Mouse (Mus musculus) midbrain, embryonic 13.5 days (tissue): ENCODE data around the gene Scn4b. TPM values are rescaled to one million over a fixed set of nuclear protein-coding genes. Genes with fewer than 3 reads are reported as not detected.

ENCODE experiments used
- ATAC-seq: fragments of 200-750 bp; cut with Nextera tagmentation; 2 replicates; pipeline ENCODE4 v1.8.0; 2017; ENCODE audit warnings: mild to moderate bottlenecking, moderate TSS enrichment, moderate library complexity
- H3K27ac ChIP-seq: fragments of 300-500 bp; sonication (generic); 2 replicates; pipeline ENCODE4 v1.5.1; 2015; ENCODE audit warnings: inconsistent platforms, mild to moderate bottlenecking, moderate library complexity
- H3K27me3 ChIP-seq: fragments of 300-500 bp; sonication (generic); 2 replicates; pipeline ENCODE4 v1.6.1; 2015; ENCODE audit warnings: mild to moderate bottlenecking, inconsistent platforms
- H3K36me3 ChIP-seq: fragments of 300-500 bp; sonication (generic); 2 replicates; pipeline ENCODE4 v1.6.1; 2015; ENCODE audit warnings: mild to moderate bottlenecking, inconsistent platforms
- H3K4me1 ChIP-seq: fragments of 300-500 bp; sonication (generic); replicated peaks from 2 replicates; pipeline ENCODE4 v1.6.1; 2015; ENCODE audit warnings: inconsistent platforms
- H3K4me2 ChIP-seq: fragments of 300-500 bp; sonication (generic); replicated peaks from 2 replicates; pipeline ENCODE4 v1.6.1; 2015; ENCODE audit warnings: moderate library complexity, mild to moderate bottlenecking, inconsistent platforms
- H3K4me3 ChIP-seq: fragments of 300-500 bp; sonication (generic); replicated peaks from 2 replicates; pipeline ENCODE4 v1.5.1; 2015; ENCODE audit warnings: mild to moderate bottlenecking, inconsistent platforms
- H3K9ac ChIP-seq: fragments of 300-500 bp; sonication (generic); replicated peaks from 2 replicates; pipeline ENCODE4 v1.6.1; 2015; ENCODE audit warnings: mild to moderate bottlenecking, inconsistent platforms
- H3K9me3 ChIP-seq: fragments of 300-500 bp; sonication (generic); 2 replicates; pipeline ENCODE4 v1.6.1; 2016; ENCODE audit warnings: mild to moderate bottlenecking, inconsistent platforms
- WGBS: fragments of 180-500 bp; shearing (Covaris S2); methylation state at CpG from one replicate; pipeline ENCODE4 v1.1.7; 2015; 5-methylcytosine and 5-hydroxymethylcytosine counted together
- polyA plus RNA-seq: library from polyadenylated mRNA; unstranded; fragments of >200 nt; fragmentation: Nextera tagmentation; extraction: Ambion mirVana; gene quantifications from 2 replicates; pipeline ENCODE4 v1.2.1, GENCODE M21; 2015

Scn4b gene
- polyA plus RNA-seq, 1 experiment from 2014 or later, result 0.17 TPM

DNA sequence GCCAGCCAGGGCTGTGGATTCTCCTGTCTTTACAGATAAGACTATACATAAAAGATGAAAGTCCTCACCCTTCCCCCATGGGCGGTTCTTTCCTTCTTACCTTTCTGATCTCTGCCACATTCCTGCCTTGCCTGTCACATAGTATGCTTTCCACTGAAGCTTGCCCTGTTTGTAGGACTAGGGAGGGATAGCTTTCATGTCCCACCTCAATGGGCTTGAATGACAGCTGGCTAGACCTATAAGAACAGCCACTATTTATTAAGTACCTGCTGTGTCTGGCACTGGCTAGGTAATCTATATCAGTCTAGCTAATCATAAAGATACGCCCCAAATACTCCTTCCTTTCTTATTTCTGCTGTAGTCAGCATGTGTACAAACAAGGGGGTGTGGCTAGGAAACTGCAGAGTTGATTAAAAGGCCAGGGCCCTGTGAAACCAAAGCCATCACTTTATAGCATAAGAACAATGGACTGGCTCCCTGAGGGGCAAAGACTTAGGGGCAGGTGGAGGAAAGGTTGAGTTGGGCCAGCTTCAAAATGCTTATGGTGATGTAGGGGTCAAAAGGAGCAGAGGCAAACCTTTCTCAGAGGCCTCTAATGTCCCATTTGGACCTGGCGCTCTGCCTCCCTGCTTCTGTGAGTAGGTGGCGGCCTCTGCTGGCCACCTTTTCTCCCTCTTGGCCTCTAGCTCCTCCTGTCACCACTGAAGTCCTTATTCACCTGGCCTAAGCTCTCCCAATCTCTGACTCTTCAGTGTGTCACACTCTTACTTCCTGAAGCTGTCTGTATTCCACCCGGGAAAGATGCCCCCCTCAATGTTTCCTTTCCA lies 4.5 kb upstream of the Scn4b start:
- no peaks in the 10 kb centered on the region for H3K36me3 ChIP-seq
- no peak overlapping the region for H3K27ac ChIP-seq
- H3K4me1 ChIP-seq, result peaks cover 10% of the 10 kb centered on the region
- H3K4me3 ChIP-seq, result no peak overlapping the region
- ATAC-seq, result no peak
- 19% methylated on average over 5 of the region's 5 CpGs for WGBS
- H3K9ac ChIP-seq, result no peak overlapping the region
- peaks cover 58% of the 10 kb centered on the region for H3K27me3 ChIP-seq
- H3K9me3 ChIP-seq, result no peaks in the 10 kb centered on the region
- H3K4me2 ChIP-seq, result no peak overlapping the region

GRCm38 (mm10) chr9:45136442-45137169 lies 1.6 kb upstream of the Scn4b start:
- Histone ChIP-seq H3K4me1 (peaks cover 15% of the 10 kb centered on the region), H3K36me3 (no peaks in the 10 kb centered on the region), H3K9me3 (no peaks in the 10 kb centered on the region), H3K27ac (no peak overlapping the region), H3K9ac (no peak overlapping the region), H3K4me2 (no peak overlapping the region), H3K27me3 (peaks cover 87% of the 10 kb centered on the region), H3K4me3 (no peak overlapping the region)
- WGBS, result 10% methylated on average over 7 of the region's 7 CpGs
- ATAC-seq, result no peak

DNA sequence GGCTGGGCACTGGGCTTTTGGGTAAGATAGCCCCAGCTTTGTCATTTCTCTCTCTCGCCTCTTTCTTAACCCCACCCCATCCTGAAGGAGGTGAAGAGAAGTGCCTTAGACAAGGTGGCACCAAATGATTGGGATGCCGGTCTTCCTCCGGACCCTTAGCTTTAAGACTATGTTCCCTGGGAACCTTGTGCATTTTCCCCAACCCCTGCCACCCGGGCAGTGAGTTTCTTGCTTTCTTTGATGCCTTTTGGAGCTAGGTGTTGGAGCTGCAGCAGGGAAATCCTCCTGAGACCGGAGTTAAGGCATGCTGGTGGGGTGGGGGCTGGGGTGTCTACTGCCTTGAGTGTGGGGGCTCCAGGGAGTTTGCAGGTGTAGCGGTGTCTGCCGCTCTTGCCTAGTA lies 887 bp downstream of the Scn4b start:
- peak overlapping the region; percentile 88 for H3K4me2 ChIP-seq
- 4% methylated on average over 7 of the region's 7 CpGs for WGBS
- ATAC-seq, result no peak
- H3K4me3 ChIP-seq, result peak overlapping the region; percentile 52
- H3K9ac ChIP-seq, result peak overlapping the region; percentile 65; the same call in 1 of the 2 replicates
- H3K36me3 ChIP-seq, result no peaks in the 10 kb centered on the region
- H3K27ac ChIP-seq, result no peak overlapping the region
- no peaks in the 10 kb centered on the region for H3K9me3 ChIP-seq
- peaks cover 100% of the 10 kb centered on the region for H3K27me3 ChIP-seq
- H3K4me1 ChIP-seq, result peaks cover 15% of the 10 kb centered on the region

GRCm38 (mm10) chr9:45140945-45141344 lies 2.8 kb downstream of the Scn4b start:
- no peak overlapping the region for H3K4me3 ChIP-seq

GRCm38 (mm10) chr9:45142686-45143085 lies 4.5 kb downstream of the Scn4b start:
- H3K27ac ChIP-seq, result no peak overlapping the region
- no peaks in the 10 kb centered on the region for H3K36me3 ChIP-seq
- peaks cover 95% of the 10 kb centered on the region for H3K27me3 ChIP-seq
- peaks cover 23% of the 10 kb centered on the region for H3K4me1 ChIP-seq
- H3K4me3 ChIP-seq, result no peak overlapping the region
- no peaks in the 10 kb centered on the region for H3K9me3 ChIP-seq
- no peak for ATAC-seq
- no peak overlapping the region for H3K4me2 ChIP-seq
- WGBS, result 70% methylated on average over 3 of the region's 3 CpGs
- H3K9ac ChIP-seq, result no peak overlapping the region

More at GRCm38 (mm10) chr9:45140945-45141344, 2.8 kb downstream of the Scn4b start:
- 58% methylated on average over 7 of the region's 7 CpGs for WGBS
- Histone ChIP-seq H3K27me3 (peaks cover 100% of the 10 kb centered on the region), H3K9me3 (no peaks in the 10 kb centered on the region), H3K4me2 (no peak overlapping the region), H3K9ac (no peak overlapping the region), H3K4me1 (peaks cover 20% of the 10 kb centered on the region), H3K36me3 (no peaks in the 10 kb centered on the region), H3K27ac (no peak overlapping the region)
- ATAC-seq, result no peak

DNA sequence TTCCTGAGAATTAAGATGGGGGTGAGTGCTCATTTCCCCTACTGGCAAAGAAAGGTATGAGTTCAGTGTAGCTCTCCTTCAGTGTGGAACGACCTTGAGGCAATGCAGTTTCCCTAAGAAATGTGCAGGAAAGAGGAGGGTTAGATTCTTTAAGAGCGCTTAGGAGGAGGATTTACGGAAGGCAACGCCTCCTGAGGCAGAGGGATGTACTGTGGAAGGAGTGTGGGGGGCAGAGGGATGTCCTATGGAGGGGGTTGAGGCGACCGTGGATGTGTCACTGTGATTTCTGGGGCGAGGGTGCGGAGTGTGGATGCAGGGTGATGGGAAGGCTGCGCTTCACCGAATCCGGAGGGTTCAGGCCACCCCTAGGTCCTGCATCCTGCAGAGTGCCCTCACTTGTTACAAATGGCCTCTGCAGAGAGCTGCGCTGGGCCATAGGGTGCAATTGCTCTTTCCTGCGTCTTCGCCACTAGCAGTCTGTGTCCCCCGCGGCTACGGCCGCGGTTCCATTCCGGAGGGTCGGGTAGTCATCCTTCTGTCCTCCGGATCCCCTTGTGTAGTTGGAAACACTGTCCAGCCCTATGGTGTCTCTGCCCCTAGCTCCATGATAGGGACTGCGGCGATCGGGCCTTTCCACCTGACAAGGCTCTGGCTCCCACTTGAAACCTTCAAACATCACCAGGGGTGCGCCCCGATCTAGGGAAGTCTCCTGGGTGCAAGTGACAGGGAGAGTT lies 7.5 kb downstream of the Scn4b start:
- ATAC-seq, result peak; percentile 66; the same call in 1 of the 2 replicates
- Histone ChIP-seq H3K9ac (peak overlapping the region; percentile 59), H3K9me3 (no peaks in the 10 kb centered on the region), H3K27ac (no peak overlapping the region), H3K4me1 (peaks cover 8% of the 10 kb centered on the region), H3K27me3 (peaks cover 92% of the 10 kb centered on the region), H3K4me2 (peak overlapping the region; percentile 70), H3K36me3 (no peaks in the 10 kb centered on the region), H3K4me3 (peak overlapping the region; percentile 36)
- WGBS, result 4% methylated on average over 27 of the region's 27 CpGs

GRCm38 (mm10) chr9:45146267-45146597 lies 8.0 kb downstream of the Scn4b start:
- Histone ChIP-seq H3K4me3 (peak overlapping the region; percentile 36), H3K9me3 (no peaks in the 10 kb centered on the region), H3K36me3 (no peaks in the 10 kb centered on the region), H3K4me2 (peak overlapping the region; percentile 70), H3K9ac (peak overlapping the region; percentile 59), H3K27me3 (peaks cover 87% of the 10 kb centered on the region), H3K4me1 (peaks cover 8% of the 10 kb centered on the region), H3K27ac (no peak overlapping the region)
- peak; percentile 3; the same call in 1 of the 2 replicates for ATAC-seq
- under 1% methylated on average over 5 of the region's 5 CpGs for WGBS

- peaks cover 3% of the 10 kb centered on the region for H3K4me1 ChIP-seq
- no peak overlapping the region for H3K4me2 ChIP-seq
- no peak overlapping the region for H3K27ac ChIP-seq
- H3K9ac ChIP-seq, result no peak overlapping the region
- WGBS, result 82% methylated on average over 1 of the region's 1 CpGs
- no peaks in the 10 kb centered on the region for H3K36me3 ChIP-seq
- peaks cover 45% of the 10 kb centered on the region for H3K27me3 ChIP-seq
- H3K4me3 ChIP-seq, result no peak overlapping the region
- H3K9me3 ChIP-seq, result no peaks in the 10 kb centered on the region
- no peak for ATAC-seq
Observed at GRCm38 (mm10) chr9:45150933-45151332, 12.7 kb downstream of the Scn4b start.

- ATAC-seq, result no peak
- no peak overlapping the region for H3K9ac ChIP-seq
Observed at GRCm38 (mm10) chr9:45153361-45153760, 15.2 kb downstream of the Scn4b start.

GRCm38 (mm10) chr9:45167903-45168302 lies 29.7 kb downstream of the Scn4b start:
- no peaks in the 10 kb centered on the region for H3K9me3 ChIP-seq
- H3K27me3 ChIP-seq, result no peaks in the 10 kb centered on the region
- no peaks in the 10 kb centered on the region for H3K4me1 ChIP-seq
- no peak overlapping the region for H3K9ac ChIP-seq
- ATAC-seq, result no peak
- 82% methylated on average over 5 of the region's 5 CpGs for WGBS
- H3K4me2 ChIP-seq, result no peak overlapping the region
- H3K36me3 ChIP-seq, result no peaks in the 10 kb centered on the region
- H3K27ac ChIP-seq, result no peak overlapping the region
- no peak overlapping the region for H3K4me3 ChIP-seq

More at GRCm38 (mm10) chr9:45153361-45153760, 15.2 kb downstream of the Scn4b start:
- Histone ChIP-seq H3K36me3 (no peaks in the 10 kb centered on the region), H3K9me3 (no peaks in the 10 kb centered on the region), H3K27me3 (peaks cover 25% of the 10 kb centered on the region), H3K4me2 (no peak overlapping the region), H3K4me3 (no peak overlapping the region), H3K4me1 (no peaks in the 10 kb centered on the region), H3K27ac (no peak overlapping the region)
- 78% methylated on average over 7 of the region's 7 CpGs for WGBS

DNA sequence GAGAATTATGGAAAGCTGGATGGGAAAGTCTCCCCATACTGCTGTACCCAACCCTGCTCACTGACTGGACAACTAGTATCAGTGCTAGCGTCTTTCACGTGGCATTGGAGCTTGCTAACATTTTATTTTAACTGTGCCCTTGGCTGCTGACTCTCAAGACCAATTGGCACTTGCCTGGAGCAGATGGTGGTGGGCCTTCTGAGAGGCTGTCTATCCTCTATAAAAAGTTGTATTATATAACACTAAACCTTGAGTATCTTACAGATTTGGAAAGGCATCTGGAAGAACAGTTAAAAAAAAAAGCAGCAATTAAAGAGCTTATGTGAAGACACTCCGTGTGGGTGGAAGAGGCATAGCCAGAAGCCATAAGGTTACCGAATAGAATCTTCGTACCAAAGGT lies 32.0 kb downstream of the Scn4b start:
- H3K27me3 ChIP-seq, result no peaks in the 10 kb centered on the region

More for the DNA sequence above, 32.0 kb downstream of the Scn4b start:
- no peak for ATAC-seq
- Histone ChIP-seq H3K4me2 (no peak overlapping the region), H3K4me1 (no peaks in the 10 kb centered on the region), H3K9me3 (no peaks in the 10 kb centered on the region), H3K9ac (no peak overlapping the region), H3K27ac (no peak overlapping the region), H3K36me3 (no peaks in the 10 kb centered on the region), H3K4me3 (no peak overlapping the region)
- 88% methylated on average over 5 of the region's 5 CpGs for WGBS
